Mouse (Mus musculus) hindbrain, embryonic 10.5 days (tissue): Measurements from ENCODE around the gene Banf1. TPM values are rescaled to one million over a fixed set of nuclear protein-coding genes. Genes with fewer than 3 reads are reported as not detected.
A peak's percentile ranks its signal among the peaks of the same experiment; 100 is the strongest.
"Not testable (repeated sequence)": the region's sequence is repeated elsewhere in the genome, so short reads cannot be mapped to it uniquely, and the experiment has no call there.

ENCODE experiments used
- DNase-seq: peaks from one replicate; pipeline ENCODE4 v3.0.0-alpha.2; 2017; ENCODE audit warnings: low spot score
- H3K27ac ChIP-seq: fragments of 300-500 bp; sonication (generic); 2 replicates; pipeline ENCODE4 v1.5.1; 2016; ENCODE audit warnings: mild to moderate bottlenecking, moderate library complexity
- H3K27me3 ChIP-seq: fragments of 300-500 bp; sonication (generic); 2 replicates; pipeline ENCODE4 v1.6.1; 2016; ENCODE audit warnings: mild to moderate bottlenecking; ENCODE audit not compliant: poor library complexity, insufficient read depth, severe bottlenecking
- H3K36me3 ChIP-seq: fragments of 300-500 bp; sonication (generic); 2 replicates; pipeline ENCODE4 v1.6.1; 2016; ENCODE audit warnings: mild to moderate bottlenecking, moderate library complexity
- H3K4me1 ChIP-seq: fragments of 300-500 bp; sonication (generic); replicated peaks from 2 replicates; pipeline ENCODE4 v1.6.1; 2016; ENCODE audit warnings: mild to moderate bottlenecking
- H3K4me3 ChIP-seq: fragments of 300-500 bp; sonication (generic); 2 replicates; pipeline ENCODE4 v1.5.1; 2016; ENCODE audit warnings: mild to moderate bottlenecking, moderate library complexity
- H3K9me3 ChIP-seq: fragments of 300-500 bp; sonication (generic); 2 replicates; pipeline ENCODE4 v1.6.1; 2016; ENCODE audit warnings: mild to moderate bottlenecking, moderate library complexity
- WGBS: fragments of 180-500 bp; shearing (Covaris S2); methylation state at CpG from one replicate; pipeline ENCODE4 v1.1.7; 2016; 5-methylcytosine and 5-hydroxymethylcytosine counted together
- polyA plus RNA-seq: library from polyadenylated mRNA; unstranded; fragments of >200 nt; fragmentation: Nextera tagmentation; extraction: Ambion mirVana; gene quantifications from 2 replicates; pipeline ENCODE4 v1.2.1, GENCODE M21; 2016

Gene Banf1
- polyA plus RNA-seq, 1 experiment from 2014 or later, result 539 TPM

DNA sequence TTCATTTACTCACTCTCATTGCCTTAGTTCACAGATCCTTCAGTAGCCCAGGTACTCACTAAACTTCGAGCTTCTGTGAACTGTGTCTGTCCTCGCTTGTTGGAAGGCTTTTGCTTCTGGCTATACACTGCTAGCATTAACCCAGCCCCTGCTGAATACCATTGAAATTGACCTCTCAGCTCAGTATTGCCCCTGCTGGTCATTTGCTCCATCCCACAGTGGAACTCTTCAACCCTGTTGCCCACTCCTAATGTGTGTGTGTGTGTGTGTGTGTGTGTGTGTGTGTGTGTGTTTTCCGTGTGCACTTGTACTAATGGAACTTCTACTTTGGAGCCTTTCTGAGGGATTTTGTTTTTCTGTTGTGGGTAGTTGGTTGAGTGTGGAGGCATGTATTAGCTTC is 4.0 kb upstream of the Banf1 start:
- Histone ChIP-seq H3K27me3 (no peaks in the 10 kb centered on the region), H3K36me3 (peaks cover 75% of the 10 kb centered on the region), H3K4me1 (peaks cover 16% of the 10 kb centered on the region), H3K27ac (no peak overlapping the region), H3K9me3 (0 out of 2 replicates have a peak, but pooled peaks cover 2% of the 10 kb centered on the region), H3K4me3 (no peak overlapping the region)
- 87% methylated on average over 3 of the region's 3 CpGs for WGBS
- no peak for DNase-seq

DNA sequence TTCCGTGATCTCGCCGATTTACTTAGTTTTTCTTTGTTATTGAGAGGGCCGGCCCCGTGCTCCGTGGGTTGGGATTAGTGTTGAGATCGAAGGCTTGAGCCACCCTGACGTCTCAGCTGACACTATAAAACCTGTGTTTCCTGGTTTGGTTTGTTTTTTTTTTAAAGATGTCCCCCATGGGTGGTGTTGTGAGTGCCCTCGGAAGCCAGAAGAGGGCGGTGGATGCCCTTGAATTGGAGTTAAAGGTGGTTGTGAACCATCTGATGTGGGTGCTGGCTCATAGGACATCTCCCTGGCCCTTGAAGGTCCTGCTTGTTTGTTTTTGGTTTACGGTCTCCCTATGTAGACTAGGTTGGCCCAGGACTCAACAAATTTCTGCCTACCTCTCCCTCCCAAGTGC is 487 bp upstream of the Banf1 start:
- 14% methylated on average over 11 of the region's 11 CpGs for WGBS

DNA sequence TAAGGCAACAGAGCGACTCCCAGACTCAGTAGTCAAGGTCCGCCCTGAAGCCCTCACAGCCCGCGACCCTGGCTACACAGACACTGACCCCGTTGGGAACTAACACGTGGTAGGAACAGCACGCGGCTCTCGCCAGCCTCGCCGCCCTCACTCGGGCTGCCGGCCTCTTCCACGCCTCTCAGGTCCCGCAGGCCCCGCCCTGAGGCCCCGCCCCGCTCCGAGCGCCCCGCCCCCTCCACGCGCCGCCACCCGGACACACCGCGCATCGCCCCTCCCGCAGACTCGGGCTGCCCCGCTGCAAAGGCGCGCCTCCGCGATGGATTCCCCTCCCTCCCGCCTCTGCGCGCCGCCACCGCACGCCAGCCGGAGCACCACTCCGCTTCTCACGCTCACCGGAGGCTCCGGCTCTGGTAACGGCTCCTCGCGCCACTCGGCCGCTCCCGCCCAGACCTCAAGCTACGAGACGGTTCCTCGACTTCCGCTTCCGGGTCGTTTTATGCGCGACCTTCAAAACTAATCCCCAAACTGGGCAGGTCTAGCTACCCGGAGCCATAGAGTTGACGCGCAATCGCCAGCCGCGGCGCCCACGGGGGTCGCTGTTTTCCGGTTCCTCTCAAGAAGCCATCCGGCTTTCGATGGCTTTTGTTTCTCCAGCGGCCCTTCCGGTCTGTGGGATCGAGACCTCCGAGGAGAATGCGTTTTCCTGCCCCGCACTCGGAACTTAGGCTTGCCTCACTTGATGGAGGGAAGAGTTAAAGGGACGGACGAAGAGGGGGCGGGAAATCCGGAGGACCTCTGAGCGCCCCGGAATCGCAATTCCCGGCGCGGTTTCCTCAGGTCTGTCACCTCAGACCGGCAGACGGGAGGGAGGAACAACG is 554 bp downstream of the Banf1 start, which contains the start of gene Eif1ad:
Gene Eif1ad, plus strand, starts transcription at position 567 of the 878 bp plus-strand sequence.
- peak; percentile 98 for DNase-seq
- H3K4me3 ChIP-seq, result peak within 1 kb of the TSS; percentile 76
- peaks cover 63% of the 10 kb centered on the region for H3K36me3 ChIP-seq
- under 1% methylated on average over 90 of the region's 92 CpGs for WGBS
- peak within 1 kb of the TSS; percentile 99 for H3K27ac ChIP-seq
- H3K4me1 ChIP-seq, result peaks cover 28% of the 10 kb centered on the region
- H3K27me3 ChIP-seq, result no peaks in the 10 kb centered on the region
- no peaks in the 10 kb centered on the region for H3K9me3 ChIP-seq

More for the DNA sequence above, 487 bp upstream of the Banf1 start:
- peak overlapping the region; percentile 99 for H3K27ac ChIP-seq
- 0 out of 2 replicates have a peak, but pooled peaks cover 2% of the 10 kb centered on the region for H3K9me3 ChIP-seq
- DNase-seq, result no peak
- peaks cover 28% of the 10 kb centered on the region for H3K4me1 ChIP-seq
- no peaks in the 10 kb centered on the region for H3K27me3 ChIP-seq
- H3K4me3 ChIP-seq, result peak overlapping the region; percentile 76
- peaks cover 74% of the 10 kb centered on the region for H3K36me3 ChIP-seq

DNA sequence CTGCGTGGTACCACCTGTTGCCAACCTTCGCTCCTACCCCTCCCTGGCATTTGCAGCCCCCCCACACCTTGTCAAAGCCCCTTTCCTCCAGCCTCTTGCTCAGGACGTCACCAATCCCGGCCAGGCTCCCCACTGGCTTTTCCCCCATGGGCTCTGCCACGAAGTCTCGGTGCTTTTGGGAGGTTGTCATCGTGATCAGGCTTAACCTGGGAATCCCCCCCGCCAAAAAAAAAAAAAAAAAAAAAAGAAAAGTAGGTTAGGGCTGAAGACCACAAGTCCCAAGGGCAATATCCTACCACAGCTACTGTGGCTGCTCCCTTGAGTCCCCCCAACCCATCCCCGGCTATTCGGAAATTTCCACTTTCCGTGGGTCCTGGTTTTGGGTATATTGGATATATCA is 1.2 kb downstream of the Banf1 start:
- Histone ChIP-seq H3K36me3 (peaks cover 56% of the 10 kb centered on the region), H3K27ac (peak overlapping the region; percentile 99), H3K4me1 (peaks cover 28% of the 10 kb centered on the region), H3K4me3 (peak overlapping the region; percentile 76), H3K9me3 (no peaks in the 10 kb centered on the region), H3K27me3 (no peaks in the 10 kb centered on the region)
- no peak for DNase-seq
- 23% methylated on average over 11 of the region's 11 CpGs for WGBS

DNA sequence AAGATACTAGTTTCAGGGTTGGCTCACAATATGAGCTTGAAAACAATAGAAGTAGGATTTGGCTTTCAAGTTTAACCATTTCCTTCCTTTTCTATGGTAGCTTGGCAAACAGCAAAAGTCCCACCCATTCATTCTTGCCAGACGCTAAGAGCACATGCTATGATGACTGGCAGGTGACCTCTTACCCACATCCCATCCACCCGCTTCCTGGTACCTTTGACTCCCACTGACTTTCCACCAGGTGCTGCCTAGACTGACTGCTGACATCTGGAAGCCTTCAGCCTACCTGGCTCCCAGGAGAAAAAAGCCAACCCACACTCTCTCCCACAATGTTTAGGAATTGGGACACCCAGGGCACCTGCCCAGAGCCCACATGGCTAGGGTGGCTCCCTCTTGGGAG is 2.8 kb downstream of the Banf1 start:
- 89% methylated on average over 2 of the region's 2 CpGs for WGBS
- DNase-seq, result no peak
- no peaks in the 10 kb centered on the region for H3K9me3 ChIP-seq
- peaks cover 40% of the 10 kb centered on the region for H3K36me3 ChIP-seq
- no peaks in the 10 kb centered on the region for H3K27me3 ChIP-seq
- H3K4me1 ChIP-seq, result peaks cover 28% of the 10 kb centered on the region
- H3K4me3 ChIP-seq, result no peak overlapping the region
- no peak overlapping the region for H3K27ac ChIP-seq

DNA sequence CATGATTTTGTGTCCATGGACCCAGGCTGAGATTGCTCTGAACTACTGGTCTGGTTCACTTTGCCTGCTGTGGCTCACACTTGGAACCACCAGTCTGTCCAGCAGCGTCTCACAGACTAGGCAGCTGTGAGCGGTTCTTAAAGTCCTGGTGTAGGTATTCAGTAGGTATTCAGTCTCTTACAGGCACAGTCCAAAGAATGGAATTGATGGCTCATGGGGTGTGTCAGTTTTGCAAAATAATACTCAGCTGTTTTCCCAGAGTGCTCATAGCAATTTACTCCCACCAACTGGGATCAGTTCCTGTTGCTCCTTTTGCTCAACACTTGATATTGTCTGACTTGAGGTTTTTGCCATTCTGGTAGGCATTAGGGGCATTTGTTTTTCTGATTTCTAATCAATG is 4.8 kb downstream of the Banf1 start:
- WGBS, result 93% methylated on average over 2 of the region's 2 CpGs
- peaks cover 15% of the 10 kb centered on the region for H3K4me1 ChIP-seq
- H3K4me3 ChIP-seq, result no peak overlapping the region
- no peaks in the 10 kb centered on the region for H3K27me3 ChIP-seq
- H3K36me3 ChIP-seq, result peaks cover 26% of the 10 kb centered on the region
- no peaks in the 10 kb centered on the region for H3K9me3 ChIP-seq
- no peak overlapping the region for H3K27ac ChIP-seq
- no peak for DNase-seq

DNA sequence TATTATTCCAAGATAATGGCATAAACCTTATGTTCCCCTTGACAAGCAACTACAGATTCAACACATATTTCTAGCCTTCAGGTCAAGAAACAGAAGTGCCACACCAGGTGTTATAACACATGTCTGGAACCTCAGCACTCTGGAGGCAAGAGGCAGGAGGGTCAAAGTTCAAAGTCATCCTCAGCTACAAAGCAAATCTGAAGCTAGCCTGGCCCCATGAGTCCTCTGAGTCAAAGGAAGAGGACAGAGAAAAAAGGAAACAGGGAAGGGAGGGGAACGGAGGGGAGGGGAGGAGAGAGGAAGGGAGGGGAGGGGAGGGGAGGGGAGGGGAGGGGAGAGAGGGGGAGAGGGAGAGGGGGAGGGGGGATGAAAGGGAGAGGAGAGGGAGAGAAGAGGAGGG is 10.9 kb downstream of the Banf1 start:
- no peak for DNase-seq
- no peaks in the 10 kb centered on the region for H3K4me1 ChIP-seq
- H3K27me3 ChIP-seq, result 0 out of 2 replicates have a peak, but pooled peaks cover 3% of the 10 kb centered on the region
- H3K4me3 ChIP-seq, result no peak overlapping the region
- no peaks in the 10 kb centered on the region; the same call in 1 of the 2 replicates for H3K36me3 ChIP-seq
- no CpG with 5 or more reads among the region's 1 CpGs for WGBS
- H3K27ac ChIP-seq, result no peak overlapping the region
- no peaks in the 10 kb centered on the region for H3K9me3 ChIP-seq

DNA sequence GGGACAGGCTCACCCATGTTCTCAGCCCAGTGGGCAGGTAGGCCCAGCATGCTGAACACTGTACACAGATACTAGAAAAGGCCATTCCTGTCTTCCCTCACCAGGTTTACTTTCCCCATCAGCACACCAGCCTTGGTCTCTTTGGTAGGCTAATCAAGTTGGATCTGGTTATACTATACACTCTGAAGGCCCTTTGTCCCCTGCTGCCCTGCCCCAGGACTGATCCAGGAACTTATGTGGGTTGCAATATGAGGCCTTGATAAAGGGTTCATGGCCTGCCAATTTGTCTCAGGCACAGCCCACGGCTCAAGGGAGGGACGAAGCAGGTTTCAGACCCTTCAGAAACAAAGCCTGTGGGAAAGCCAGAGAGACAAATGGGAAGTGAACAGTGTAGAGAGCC is 13.4 kb downstream of the Banf1 start:
- WGBS, result 89% methylated on average over 2 of the region's 2 CpGs
- peaks cover 19% of the 10 kb centered on the region for H3K27me3 ChIP-seq
- H3K36me3 ChIP-seq, result no peaks in the 10 kb centered on the region
- peaks cover 6% of the 10 kb centered on the region for H3K4me1 ChIP-seq
- DNase-seq, result no peak
- no peaks in the 10 kb centered on the region for H3K9me3 ChIP-seq
- H3K27ac ChIP-seq, result no peak overlapping the region
- no peak overlapping the region for H3K4me3 ChIP-seq

DNA sequence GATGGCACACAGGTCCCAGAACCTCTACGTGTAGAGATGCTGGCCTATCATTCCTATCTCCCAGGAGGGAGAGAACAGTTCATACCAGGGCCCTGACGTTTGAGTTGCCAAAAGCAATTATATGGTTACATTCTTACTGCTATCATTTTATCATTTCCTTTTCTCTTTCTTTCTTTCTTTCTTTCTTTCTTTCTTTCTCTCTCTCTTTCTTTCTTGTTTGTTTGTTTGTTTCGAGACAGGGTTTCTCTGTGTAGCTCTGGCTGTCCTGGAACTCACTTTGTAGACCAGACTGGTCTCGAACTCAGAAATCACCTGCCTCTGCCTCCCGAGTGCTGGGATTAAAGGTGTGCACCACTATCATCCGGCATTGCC is 17.5 kb downstream of the Banf1 start, which contains the start of gene Cst6:
Gene Cst6, minus strand, starts transcription at position 73 of the 372 bp plus-strand sequence.
- 65% methylated on average over 6 of the region's 6 CpGs for WGBS
- peaks cover 25% of the 10 kb centered on the region for H3K27me3 ChIP-seq

DNA sequence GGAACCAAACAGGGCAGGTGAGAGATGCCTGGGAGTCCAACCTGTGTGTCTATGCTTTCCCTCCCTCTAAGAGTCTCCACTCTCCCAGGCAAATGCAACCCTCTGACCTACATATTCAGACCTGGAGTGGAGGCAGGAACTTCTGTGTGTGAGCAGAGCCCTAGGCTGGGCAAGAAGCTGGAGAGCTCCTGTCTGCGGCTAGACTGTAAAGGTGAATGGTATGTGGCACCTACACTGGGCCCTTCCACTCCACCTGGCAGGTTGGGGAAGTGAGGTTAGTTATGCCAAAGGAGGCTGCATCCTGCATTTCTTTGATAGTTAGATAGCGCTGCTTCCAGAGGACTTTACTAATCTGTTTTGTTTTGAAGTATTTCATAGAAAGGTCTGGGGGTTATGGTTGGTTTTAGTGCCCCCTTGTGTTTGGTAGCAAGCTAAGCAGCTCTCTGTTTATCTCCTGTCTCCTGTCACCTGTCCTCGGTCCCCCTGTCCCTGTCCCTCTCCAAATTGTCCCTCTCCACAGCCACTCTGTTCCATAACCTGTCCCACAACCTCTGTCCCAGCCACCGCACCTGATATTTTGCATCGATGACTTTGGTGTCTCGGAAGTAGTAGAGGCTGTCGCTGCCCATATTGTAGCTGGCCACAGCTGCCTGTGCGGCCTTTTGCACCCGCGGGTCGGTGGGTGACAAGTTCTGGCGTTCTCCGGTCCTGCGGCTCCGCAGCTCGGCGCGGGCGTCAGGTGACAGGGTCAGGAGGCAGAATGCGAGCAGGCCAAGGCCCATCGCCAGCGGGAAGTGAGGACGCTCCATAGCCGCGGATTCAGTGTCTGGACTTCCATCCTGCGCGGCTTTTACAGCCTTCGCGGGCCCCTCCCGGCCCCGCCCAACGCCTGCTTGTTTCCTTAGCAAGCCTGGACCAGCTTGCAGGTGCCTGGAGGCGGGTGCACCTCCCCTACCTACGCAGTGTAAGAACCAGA is 18.2 kb downstream of the Banf1 start:
- H3K4me3 ChIP-seq, result peak overlapping the region; percentile 55
- H3K27me3 ChIP-seq, result peaks cover 25% of the 10 kb centered on the region
- peak overlapping the region; percentile 78 for H3K27ac ChIP-seq
- 6% methylated on average over 34 of the region's 34 CpGs for WGBS
- DNase-seq, result peak; percentile 25
- H3K9me3 ChIP-seq, result no peaks in the 10 kb centered on the region
- H3K4me1 ChIP-seq, result peaks cover 6% of the 10 kb centered on the region
- no peaks in the 10 kb centered on the region for H3K36me3 ChIP-seq

More for the DNA sequence above, 17.5 kb downstream of the Banf1 start, which contains the start of gene Cst6:
- not testable (repeated sequence) for H3K9me3 ChIP-seq, H3K36me3 ChIP-seq, H3K4me1 ChIP-seq, DNase-seq
- Histone ChIP-seq H3K4me3 (peak within 1 kb of the TSS; percentile 55), H3K27ac (peak within 1 kb of the TSS; percentile 78)

DNA sequence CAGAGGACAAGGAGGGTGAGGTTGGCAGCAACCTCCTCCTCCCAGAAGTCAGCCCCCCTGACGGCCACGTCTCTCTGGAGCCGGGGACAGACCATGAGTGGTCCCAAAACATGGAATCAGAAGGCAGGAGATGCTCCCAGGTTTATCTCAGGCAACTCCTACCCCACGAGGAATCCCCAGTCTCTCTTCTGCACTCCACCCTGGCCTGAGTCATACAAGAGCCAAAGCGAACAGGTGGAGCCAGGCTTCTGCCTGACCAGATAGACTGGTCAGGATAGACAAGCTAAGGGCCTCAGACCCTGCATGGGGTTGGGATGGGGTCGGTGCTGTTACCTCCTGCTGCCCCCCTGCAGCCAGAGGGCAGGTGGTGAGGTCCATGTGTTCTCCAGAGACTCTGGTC is 18.9 kb downstream of the Banf1 start:
- no peak overlapping the region for H3K4me3 ChIP-seq
- H3K9me3 ChIP-seq, result no peaks in the 10 kb centered on the region
- peaks cover 22% of the 10 kb centered on the region for H3K27me3 ChIP-seq
- DNase-seq, result no peak
- H3K36me3 ChIP-seq, result no peaks in the 10 kb centered on the region
- H3K4me1 ChIP-seq, result peaks cover 6% of the 10 kb centered on the region
- WGBS, result 76% methylated on average over 6 of the region's 6 CpGs
- no peak overlapping the region for H3K27ac ChIP-seq

DNA sequence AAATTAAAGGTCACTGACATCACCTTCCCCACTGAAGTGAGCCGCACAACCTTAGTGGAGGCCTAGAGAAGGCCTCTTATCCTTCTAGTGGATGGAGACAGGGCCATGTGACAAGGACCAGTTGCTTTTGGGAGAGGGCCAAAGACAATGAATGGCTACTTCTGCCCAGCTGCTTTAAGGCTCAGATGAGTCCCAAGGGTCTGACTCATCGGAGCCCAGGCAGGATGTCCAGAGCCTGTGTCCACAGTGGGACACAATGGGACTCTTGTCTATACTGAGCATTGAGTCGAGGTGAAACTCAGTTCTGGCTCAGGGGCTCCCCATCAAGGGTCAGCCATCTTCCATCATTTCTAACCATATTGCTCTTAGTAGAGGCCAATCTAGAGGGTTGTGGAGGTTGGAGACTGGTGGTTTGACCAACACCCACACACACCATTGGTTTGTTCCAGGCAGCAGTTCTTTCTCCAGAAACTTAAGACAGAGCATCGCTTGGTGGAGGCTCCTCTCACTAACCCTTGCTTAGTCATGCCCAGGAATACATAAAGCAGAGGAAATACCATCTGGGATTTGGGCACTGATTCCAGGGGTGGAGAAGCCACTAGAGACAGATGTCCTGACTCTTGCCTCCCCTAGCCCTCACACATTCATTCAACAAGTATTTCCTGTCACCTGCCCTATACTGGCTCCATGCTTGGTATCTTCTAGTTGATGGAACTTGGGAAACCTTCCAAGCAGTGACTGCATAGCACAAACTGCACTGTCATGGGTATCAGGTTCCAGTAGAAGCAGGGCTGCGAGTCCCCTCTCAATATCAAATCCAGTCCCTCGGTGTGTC is 21.5 kb downstream of the Banf1 start:
- no peaks in the 10 kb centered on the region for H3K9me3 ChIP-seq
- H3K36me3 ChIP-seq, result no peaks in the 10 kb centered on the region
- H3K27ac ChIP-seq, result no peak overlapping the region
- H3K4me3 ChIP-seq, result no peak overlapping the region
- H3K27me3 ChIP-seq, result peaks cover 20% of the 10 kb centered on the region
- DNase-seq, result no peak
- H3K4me1 ChIP-seq, result peaks cover 6% of the 10 kb centered on the region
- WGBS, result 85% methylated on average over 6 of the region's 6 CpGs
